Mouse (Mus musculus) kidney, adult 8-10 months (tissue): ENCODE measurements around the gene 1700025G04Rik.

Experiments
- DNase-seq, 2 experiments: peaks; one replicate each; pipeline ENCODE4 v3.0.0; 2022

Gene 1700025G04Rik

GRCm38 (mm10) chr1:151891194-151891593 lies 198.7 kb downstream of the 1700025G04Rik start:
- no peak for DNase-seq

- DNase-seq, result no peak
Observed at GRCm38 (mm10) chr1:151890041-151890621, 199.8 kb downstream of the 1700025G04Rik start.

- no peak for DNase-seq
Observed at GRCm38 (mm10) chr1:151887631-151888030, 202.3 kb downstream of the 1700025G04Rik start.

- DNase-seq, result no peak
Observed at GRCm38 (mm10) chr1:151887126-151887525, 202.8 kb downstream of the 1700025G04Rik start.

GRCm38 (mm10) chr1:151886171-151886570 lies 203.8 kb downstream of the 1700025G04Rik start:
- DNase-seq, result no peak

- no peak for DNase-seq
Observed at GRCm38 (mm10) chr1:151881253-151881652, 208.7 kb downstream of the 1700025G04Rik start.

GRCm38 (mm10) chr1:151880731-151881130 lies 209.2 kb downstream of the 1700025G04Rik start:
- no peak for DNase-seq

GRCm38 (mm10) chr1:151879966-151880365 lies 210.0 kb downstream of the 1700025G04Rik start:
- DNase-seq, result no peak

GRCm38 (mm10) chr1:151879308-151879850 lies 210.5 kb downstream of the 1700025G04Rik start:
- no peak for DNase-seq

GRCm38 (mm10) chr1:151878411-151878810 lies 211.5 kb downstream of the 1700025G04Rik start:
- DNase-seq, result no peak

- DNase-seq, result no peak
Observed at GRCm38 (mm10) chr1:151872971-151873370, 217.0 kb downstream of the 1700025G04Rik start.

- DNase-seq, result no peak
Observed at GRCm38 (mm10) chr1:151864326-151864725, 225.6 kb downstream of the 1700025G04Rik start.

GRCm38 (mm10) chr1:151863797-151864147 lies 226.2 kb downstream of the 1700025G04Rik start:
- peak in 1 of 2 experiments; percentile 19 for DNase-seq

- DNase-seq, result no peak
Observed at GRCm38 (mm10) chr1:151863135-151863796, 226.7 kb downstream of the 1700025G04Rik start.

- no peak for DNase-seq
Observed at GRCm38 (mm10) chr1:151862109-151862508, 227.8 kb downstream of the 1700025G04Rik start.

- DNase-seq, result no peak
Observed at GRCm38 (mm10) chr1:151861334-151861995, 228.5 kb downstream of the 1700025G04Rik start.

GRCm38 (mm10) chr1:151858474-151858873 lies 231.5 kb downstream of the 1700025G04Rik start:
- no peak for DNase-seq

GRCm38 (mm10) chr1:151855561-151855960 lies 234.4 kb downstream of the 1700025G04Rik start:
- no peak for DNase-seq

- no peak for DNase-seq
Observed at GRCm38 (mm10) chr1:151851976-151852375, 237.9 kb downstream of the 1700025G04Rik start.

GRCm38 (mm10) chr1:151851051-151851848 lies 238.7 kb downstream of the 1700025G04Rik start:
- no peak for DNase-seq

GRCm38 (mm10) chr1:151849993-151850608 lies 239.8 kb downstream of the 1700025G04Rik start:
- DNase-seq, result no peak

GRCm38 (mm10) chr1:151848286-151848685 lies 241.6 kb downstream of the 1700025G04Rik start:
- DNase-seq, result no peak
